Mouse (Mus musculus) stomach, embryonic 14.5 days (tissue): Measurements from ENCODE around the gene Fgd6. TPM values are rescaled to one million over a fixed set of nuclear protein-coding genes. Genes with fewer than 3 reads are reported as not detected.
A peak's percentile ranks its signal among the peaks of the same experiment; 100 is the strongest.

ENCODE experiments used
- ATAC-seq: fragments of 200-750 bp; cut with Nextera tagmentation; 2 replicates; pipeline ENCODE4 v1.8.0; 2017; ENCODE audit warnings: low read depth, moderate TSS enrichment; ENCODE audit not compliant: insufficient number of reproducible peaks, insufficient read depth, low FRiP score
- H3K27ac ChIP-seq: fragments of 300-500 bp; sonication (generic); 2 replicates; pipeline ENCODE4 v1.5.1; 2014; ENCODE audit warnings: mild to moderate bottlenecking, low read length, moderate library complexity, mixed read lengths
- H3K27me3 ChIP-seq: fragments of 300-500 bp; sonication (generic); 2 replicates; pipeline ENCODE4 v1.6.1; 2014; ENCODE audit warnings: low read length, control low read depth, mixed read lengths; ENCODE audit not compliant: control insufficient read depth, insufficient read depth
- H3K36me3 ChIP-seq: fragments of 300-500 bp; sonication (generic); 2 replicates; pipeline ENCODE4 v1.6.1; 2014; ENCODE audit warnings: mild to moderate bottlenecking, control low read depth, low read length, moderate library complexity, mixed read lengths; ENCODE audit not compliant: control insufficient read depth, insufficient read depth
- H3K4me1 ChIP-seq: fragments of 300-500 bp; sonication (generic); 2 replicates; pipeline ENCODE4 v1.6.1; 2014; ENCODE audit warnings: low read length, control low read depth, mixed read lengths; ENCODE audit not compliant: control insufficient read depth, insufficient read depth
- H3K4me2 ChIP-seq: fragments of 300-500 bp; sonication (generic); replicated peaks from 2 replicates; pipeline ENCODE4 v1.6.1; 2014; ENCODE audit warnings: low read depth, low read length, control low read depth
- H3K4me3 ChIP-seq: fragments of 300-500 bp; sonication (generic); 2 replicates; pipeline ENCODE4 v1.5.1; 2014; ENCODE audit warnings: low read depth, low read length, control low read depth
- H3K9ac ChIP-seq: fragments of 300-500 bp; sonication (generic); replicated peaks from 2 replicates; pipeline ENCODE4 v1.6.1; 2014; ENCODE audit warnings: low read depth, mild to moderate bottlenecking, control low read depth, low read length, moderate library complexity, mixed read lengths
- H3K9me3 ChIP-seq: fragments of 300-500 bp; sonication (generic); 2 replicates; pipeline ENCODE4 v1.6.1; 2016; ENCODE audit warnings: low read depth, low read length, control low read depth; ENCODE audit not compliant: control insufficient read depth
- WGBS: fragments of 180-500 bp; shearing (Covaris S2); extraction: QIAGEN DNeasy Blood & Tissue Kit; methylation state at CpG from one replicate; pipeline ENCODE4 v1.1.7; 2014; 5-methylcytosine and 5-hydroxymethylcytosine counted together
- polyA plus RNA-seq: library from polyadenylated mRNA; unstranded; fragments of >200 nt; fragmentation: Nextera tagmentation; extraction: Ambion mirVana; gene quantifications from 2 replicates; pipeline ENCODE4 v1.2.1, GENCODE M21; 2014

The Fgd6 gene
- polyA plus RNA-seq, result 4.0 and 4.6 TPM in 2 replicates

DNA sequence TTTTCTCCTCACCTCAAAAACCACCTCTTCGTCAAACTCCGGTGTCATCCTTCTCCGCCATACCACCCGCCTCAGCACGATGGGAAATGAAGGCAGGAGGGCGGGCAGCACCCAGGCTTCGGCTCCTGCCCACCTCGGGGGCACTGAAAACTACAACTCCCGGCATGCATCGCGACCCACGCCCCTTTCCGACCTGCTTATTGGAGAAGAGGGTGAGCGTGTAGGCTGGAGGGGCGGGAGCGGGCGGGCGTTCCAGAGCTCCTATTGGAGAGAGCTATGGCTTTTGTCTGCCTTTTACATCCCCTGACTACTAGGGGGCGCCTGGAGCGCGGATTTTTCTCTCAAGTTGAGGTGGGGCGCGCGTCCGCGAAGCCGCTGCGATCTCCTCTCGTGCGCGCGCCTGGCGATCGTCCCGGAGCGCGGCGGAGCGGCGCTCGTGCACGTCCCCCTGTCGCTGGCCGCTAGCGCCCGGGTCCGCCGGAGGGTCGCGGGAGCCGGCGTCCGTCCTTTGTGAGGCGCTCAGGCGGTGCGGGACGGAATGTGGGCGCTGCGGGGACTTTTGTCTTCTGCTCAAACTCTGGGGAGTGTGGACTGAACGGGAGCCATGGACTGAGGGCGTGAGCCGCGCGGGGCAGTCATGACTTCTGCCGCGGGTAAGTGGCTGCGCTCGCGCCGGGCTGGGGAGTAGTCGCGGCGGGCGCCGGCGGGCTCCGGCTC is at the start of gene Fgd6, which contains the start of gene Vezt:
TSS of gene Fgd6 (plus strand) at position 344 of the 717 bp plus-strand sequence.
TSS of gene Vezt (minus strand) at position 160 of the 717 bp plus-strand sequence.
- Histone ChIP-seq H3K27me3 (no peaks in the 10 kb centered on the region), H3K27ac (peak within 1 kb of the TSS; percentile 74), H3K4me2 (peak within 1 kb of the TSS; percentile 71), H3K9me3 (no peaks in the 10 kb centered on the region), H3K9ac (peak within 1 kb of the TSS; percentile 64), H3K4me1 (peaks cover 7% of the 10 kb centered on the region; the same call in 1 of the 2 replicates), H3K36me3 (peaks cover 1% of the 10 kb centered on the region), H3K4me3 (peak within 1 kb of the TSS; percentile 80)
- ATAC-seq, result peak; percentile 98
- under 1% methylated on average over 74 of the region's 77 CpGs for WGBS

DNA sequence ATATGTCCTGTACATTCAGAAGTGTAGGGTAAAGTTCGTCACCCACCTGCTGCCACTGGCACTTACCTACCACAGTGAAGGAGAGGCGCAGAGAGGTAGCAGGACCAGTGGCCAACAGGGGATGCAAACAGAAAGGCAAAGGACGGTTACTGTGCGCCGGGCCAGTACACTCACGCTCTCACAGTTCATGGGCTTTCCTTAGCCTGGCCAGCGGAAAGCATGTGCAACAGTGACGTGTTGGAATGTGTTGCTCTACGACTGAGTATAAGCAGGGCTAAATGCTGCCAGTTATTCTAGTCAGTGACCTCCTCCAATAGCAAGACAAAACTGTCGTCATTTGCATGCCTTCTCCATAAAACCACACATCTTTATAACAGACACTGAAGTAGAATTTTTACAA is 41.7 kb upstream of the Fgd6 start:
- Histone ChIP-seq H3K4me2 (no peak overlapping the region), H3K4me3 (no peak overlapping the region), H3K4me1 (no peaks in the 10 kb centered on the region), H3K9ac (no peak overlapping the region), H3K27ac (no peak overlapping the region), H3K9me3 (no peaks in the 10 kb centered on the region), H3K27me3 (no peaks in the 10 kb centered on the region), H3K36me3 (peaks cover 37% of the 10 kb centered on the region)
- 92% methylated on average over 10 of the region's 10 CpGs for WGBS
- ATAC-seq, result no peak

DNA sequence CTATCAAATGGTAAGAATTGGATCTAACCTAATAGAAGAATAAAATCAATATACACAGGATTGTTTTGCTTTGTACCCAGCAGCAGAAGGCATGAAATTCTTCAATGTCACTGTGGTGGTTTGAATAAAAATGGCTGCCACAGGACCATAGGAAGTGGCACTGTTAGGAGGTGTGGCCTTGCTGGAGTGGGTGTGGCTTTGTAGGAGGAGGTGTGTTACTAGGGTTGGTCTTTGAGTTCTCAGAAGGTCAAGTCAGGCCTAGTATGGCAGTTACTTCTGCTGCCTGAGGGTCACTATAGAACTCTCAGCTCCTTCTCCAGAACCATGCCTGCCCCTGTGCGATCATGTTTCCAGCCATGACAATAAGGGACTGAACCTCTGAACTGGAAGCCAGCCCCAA is 40.7 kb upstream of the Fgd6 start:
- no peak overlapping the region for H3K9ac ChIP-seq
- H3K27me3 ChIP-seq, result no peaks in the 10 kb centered on the region
- H3K36me3 ChIP-seq, result peaks cover 37% of the 10 kb centered on the region
- H3K4me1 ChIP-seq, result no peaks in the 10 kb centered on the region
- no peak for ATAC-seq
- H3K9me3 ChIP-seq, result no peaks in the 10 kb centered on the region
- H3K4me3 ChIP-seq, result no peak overlapping the region
- no peak overlapping the region for H3K27ac ChIP-seq
- WGBS, result 100% methylated on average over 1 of the region's 1 CpGs
- H3K4me2 ChIP-seq, result no peak overlapping the region

DNA sequence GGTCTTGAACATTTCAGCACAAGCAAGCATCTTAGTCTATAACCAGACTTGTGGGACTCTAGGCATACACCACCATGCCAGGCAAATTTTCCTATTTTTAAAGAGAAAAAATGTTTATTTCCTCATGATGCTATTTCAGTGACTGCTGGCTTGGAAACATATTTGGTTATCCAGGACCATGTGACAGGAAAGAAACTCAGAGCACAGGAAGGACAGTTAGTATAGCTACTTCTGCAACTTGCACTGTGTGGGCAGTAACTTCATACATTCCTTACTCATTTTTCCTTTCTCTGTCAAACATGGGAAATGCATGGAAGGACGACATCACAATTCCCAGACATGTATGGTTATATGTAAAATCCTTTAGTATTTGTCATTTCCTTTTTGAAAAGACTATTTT is 36.4 kb upstream of the Fgd6 start:
- Histone ChIP-seq H3K9ac (no peak overlapping the region), H3K36me3 (peaks cover 44% of the 10 kb centered on the region; the same call in 1 of the 2 replicates), H3K4me3 (no peak overlapping the region), H3K27ac (no peak overlapping the region), H3K4me1 (no peaks in the 10 kb centered on the region), H3K27me3 (no peaks in the 10 kb centered on the region), H3K4me2 (no peak overlapping the region), H3K9me3 (0 out of 2 replicates have a peak, but pooled peaks cover 3% of the 10 kb centered on the region)
- ATAC-seq, result no peak
- WGBS, result 86% methylated on average over 1 of the region's 1 CpGs

DNA sequence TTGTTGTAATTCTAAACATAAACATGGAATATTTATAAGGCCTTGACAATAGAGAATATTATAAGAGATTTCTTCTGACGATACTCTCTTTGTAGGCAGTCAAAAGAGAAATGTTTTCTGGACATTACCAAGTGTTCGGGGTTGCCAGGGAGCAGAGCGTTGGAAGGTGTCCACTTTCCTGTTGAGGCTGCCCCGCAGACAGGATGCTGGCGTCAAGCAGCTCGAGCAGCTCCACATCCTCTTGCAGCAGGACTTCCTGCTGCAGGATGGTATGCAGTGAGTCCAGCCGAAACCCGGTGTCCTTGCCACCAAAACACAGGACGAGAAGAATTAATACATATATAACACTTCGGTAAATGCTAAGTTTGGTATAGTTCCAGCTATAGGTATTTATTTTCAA is 35.6 kb upstream of the Fgd6 start:
- H3K4me3 ChIP-seq, result no peak overlapping the region
- no peak overlapping the region for H3K4me2 ChIP-seq
- H3K9me3 ChIP-seq, result 0 out of 2 replicates have a peak, but pooled peaks cover 3% of the 10 kb centered on the region
- no peaks in the 10 kb centered on the region for H3K27me3 ChIP-seq
- peaks cover 39% of the 10 kb centered on the region; the same call in 1 of the 2 replicates for H3K36me3 ChIP-seq
- no peak overlapping the region for H3K9ac ChIP-seq
- no peak for ATAC-seq
- WGBS, result 93% methylated on average over 10 of the region's 10 CpGs
- H3K4me1 ChIP-seq, result no peaks in the 10 kb centered on the region
- no peak overlapping the region for H3K27ac ChIP-seq

DNA sequence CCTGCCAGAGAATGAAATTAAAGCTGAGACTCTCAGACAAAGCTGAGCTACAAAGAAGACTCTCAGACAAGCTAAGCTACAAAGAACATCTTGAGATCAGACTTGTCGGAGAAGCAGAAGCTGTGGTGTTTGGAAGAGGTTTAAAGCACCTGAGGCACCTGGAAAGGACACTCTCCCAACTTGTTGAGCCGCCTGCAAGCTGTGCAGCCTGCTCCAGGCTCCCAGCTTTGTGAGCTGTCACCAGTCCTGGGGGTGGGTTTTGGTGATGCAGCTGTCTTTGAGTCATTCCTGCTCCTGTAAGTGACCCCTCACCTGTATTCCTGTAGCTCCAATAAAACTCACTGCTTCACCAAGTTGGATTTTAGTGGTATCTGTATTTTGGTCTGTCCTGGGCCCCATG is 27.4 kb upstream of the Fgd6 start:
- no peak for ATAC-seq
- Histone ChIP-seq H3K4me2 (no peak overlapping the region), H3K36me3 (no peaks in the 10 kb centered on the region; the same call in 1 of the 2 replicates), H3K27me3 (no peaks in the 10 kb centered on the region), H3K4me1 (no peaks in the 10 kb centered on the region; the same call in 1 of the 2 replicates), H3K9ac (no peak overlapping the region), H3K9me3 (no peaks in the 10 kb centered on the region), H3K27ac (no peak overlapping the region), H3K4me3 (no peak overlapping the region)
- 86% methylated on average over 2 of the region's 2 CpGs for WGBS

DNA sequence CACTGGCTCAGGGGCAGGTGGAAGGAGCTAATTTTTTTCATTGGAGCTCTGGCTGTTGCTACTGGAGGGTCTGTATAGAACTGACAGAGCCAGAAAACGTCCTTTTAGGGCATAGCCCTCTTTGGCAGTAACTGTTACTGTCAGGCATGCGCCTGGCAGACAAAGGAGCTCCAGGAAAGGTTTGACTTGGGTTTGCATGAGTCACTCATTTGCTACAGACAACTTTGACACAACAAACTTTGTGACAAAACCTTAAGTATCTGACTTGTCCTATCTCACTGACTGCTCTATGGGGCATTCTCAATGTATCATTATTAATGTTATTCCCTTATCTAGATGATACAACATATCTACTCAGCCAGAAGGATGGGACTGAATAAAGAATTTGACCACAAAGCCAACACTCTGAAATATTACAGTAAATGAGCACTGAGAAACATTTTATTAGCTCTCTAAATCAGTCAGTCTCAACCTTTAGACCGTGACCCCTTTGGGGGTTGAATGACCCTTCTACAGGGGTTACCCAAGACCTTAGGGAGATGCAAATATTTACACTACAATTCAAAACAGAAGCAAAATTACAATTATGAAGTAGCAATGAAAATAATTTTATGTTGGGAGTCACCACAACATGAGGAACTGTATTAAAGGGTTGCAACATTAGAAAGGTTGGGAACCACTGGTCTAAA is 25.7 kb upstream of the Fgd6 start:
- Histone ChIP-seq H3K27ac (no peak overlapping the region), H3K4me1 (no peaks in the 10 kb centered on the region; the same call in 1 of the 2 replicates), H3K4me2 (no peak overlapping the region), H3K4me3 (no peak overlapping the region), H3K9ac (no peak overlapping the region), H3K9me3 (no peaks in the 10 kb centered on the region), H3K27me3 (no peaks in the 10 kb centered on the region), H3K36me3 (no peaks in the 10 kb centered on the region; the same call in 1 of the 2 replicates)
- WGBS, result 78% methylated on average over 3 of the region's 3 CpGs
- ATAC-seq, result no peak

DNA sequence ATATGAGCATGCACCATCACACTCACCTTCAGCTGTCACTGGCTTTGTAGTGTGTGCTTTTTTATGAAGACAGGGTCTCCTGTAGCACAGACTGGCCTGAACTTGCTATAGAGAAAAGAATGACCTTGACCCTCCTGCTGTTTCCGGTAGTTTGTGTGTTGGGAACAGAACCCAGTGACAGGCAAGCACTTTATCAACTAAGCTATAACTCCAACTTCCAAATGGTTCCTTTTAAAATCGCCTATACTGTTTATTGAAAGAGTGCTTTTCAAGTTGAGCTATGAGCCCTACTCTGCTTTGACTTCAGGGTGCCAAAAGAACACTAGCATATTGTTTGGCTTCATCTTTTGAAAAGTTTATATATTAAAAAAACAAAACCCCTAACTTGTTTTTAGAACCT is 24.8 kb upstream of the Fgd6 start:
- no peaks in the 10 kb centered on the region; the same call in 1 of the 2 replicates for H3K4me1 ChIP-seq
- H3K9ac ChIP-seq, result no peak overlapping the region
- H3K4me2 ChIP-seq, result no peak overlapping the region
- H3K36me3 ChIP-seq, result no peaks in the 10 kb centered on the region; the same call in 1 of the 2 replicates
- WGBS, result 28% methylated on average over 2 of the region's 2 CpGs
- H3K4me3 ChIP-seq, result no peak overlapping the region
- no peak overlapping the region for H3K27ac ChIP-seq
- no peaks in the 10 kb centered on the region for H3K9me3 ChIP-seq
- no peaks in the 10 kb centered on the region for H3K27me3 ChIP-seq
- ATAC-seq, result no peak
